Mouse (Mus musculus) urinary bladder, postnatal 4 days (tissue): ENCODE data around the gene Gm9837.

Experiments
- DNase-seq, 2 experiments: peaks; one replicate each; pipeline ENCODE4 v3.0.0; 2021 to 2022; ENCODE audit warnings: low spot score in 2 of 2

Gm9837 gene

GRCm38 (mm10) chr11:53425711-53426255, 44.5 kb downstream of the Gm9837 start:
- no peak for DNase-seq

- DNase-seq = no peak
Measured at GRCm38 (mm10) chr11:53425251-53425650, 45.0 kb downstream of the Gm9837 start.

GRCm38 (mm10) chr11:53424826-53425225, 45.5 kb downstream of the Gm9837 start:
- no peak for DNase-seq

GRCm38 (mm10) chr11:53423036-53423435, 47.2 kb downstream of the Gm9837 start, which contains the start of gene Leap2:
Gene Leap2 (minus strand): TSS chr11:53423170.
- no peak for DNase-seq
